Mouse (Mus musculus): ENCODE measurements at regions not wholly inside any gene's neighbourhood (a gene's known extent, or its start where the extent isn't known, plus 50 kb on each side); places are given as distances from the start of the nearest gene placed in this dataset.
A peak's percentile ranks its signal among the peaks of the same experiment; 100 is the strongest.

DNA sequence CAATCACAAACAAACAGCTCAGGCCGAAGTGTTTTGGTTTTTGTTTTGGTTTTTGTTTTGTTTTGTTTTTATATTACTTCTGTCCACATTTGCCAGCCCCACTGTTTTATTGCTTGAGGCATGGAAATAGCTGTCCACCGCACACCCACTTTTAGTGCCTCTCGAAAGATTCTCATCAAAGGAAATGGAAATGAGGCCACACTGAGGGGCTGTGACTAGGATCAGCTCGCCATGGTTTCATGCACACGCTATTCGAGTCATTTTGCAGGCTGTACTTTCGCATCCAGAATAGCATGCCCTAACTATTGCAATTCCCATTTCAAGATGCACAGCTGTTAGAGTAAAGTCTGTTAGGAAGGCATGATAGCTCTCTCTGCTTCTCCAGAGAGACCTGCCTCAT, 1543.4 kb upstream of the Tenm3 start:
- Histone ChIP-seq H3K27ac (replicated peaks) (no peak overlapping the region), H3K4me3 (replicated peaks) (no peak overlapping the region), H3K27me3 (replicated peaks) (no peaks in the 10 kb centered on the region), H3K9me3 (replicated peaks) (no peaks in the 10 kb centered on the region), H3K36me3 (no peaks in the 10 kb centered on the region), H3K4me1 (peaks cover 3% of the 10 kb centered on the region; the same call in 1 of the 2 replicates), H3K9ac (replicated peaks) (no peak overlapping the region), H3K4me2 (peak overlapping the region; percentile 13; the same call in 1 of the 2 replicates)
- 17% methylated on average over 7 of the region's 7 CpGs for WGBS
- peak; percentile 61 for ATAC-seq (ENCODE audit: low FRiP score)

DNA sequence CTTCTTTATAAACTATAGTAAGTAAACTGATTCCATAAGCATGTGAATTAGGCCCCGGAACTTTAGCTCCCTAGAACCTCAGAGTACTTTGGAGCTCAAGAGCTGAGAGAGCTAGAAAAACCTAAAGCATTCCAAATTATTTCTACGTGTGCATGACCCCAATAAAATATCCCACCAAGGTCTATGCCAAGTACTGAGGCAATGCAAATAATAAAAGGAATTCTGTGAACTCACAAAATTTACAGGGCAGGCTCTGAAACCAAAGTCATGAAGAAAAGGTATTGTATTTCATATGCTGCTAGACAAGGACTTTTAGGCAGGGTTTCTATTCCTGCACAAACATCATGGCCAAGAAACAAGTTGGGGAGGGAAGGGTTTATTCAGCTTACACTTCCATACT, 1539.9 kb upstream of the Tenm3 start:
- Histone ChIP-seq H3K4me2 (no peak overlapping the region), H3K9ac (replicated peaks) (no peak overlapping the region), H3K4me1 (peaks cover 3% of the 10 kb centered on the region; the same call in 1 of the 2 replicates), H3K9me3 (replicated peaks) (no peaks in the 10 kb centered on the region), H3K27ac (replicated peaks) (no peak overlapping the region), H3K27me3 (replicated peaks) (no peaks in the 10 kb centered on the region), H3K36me3 (no peaks in the 10 kb centered on the region), H3K4me3 (replicated peaks) (no peak overlapping the region)
- ATAC-seq (ENCODE audit: low FRiP score): no peak
- 85% methylated on average over 2 of the region's 2 CpGs for WGBS

DNA sequence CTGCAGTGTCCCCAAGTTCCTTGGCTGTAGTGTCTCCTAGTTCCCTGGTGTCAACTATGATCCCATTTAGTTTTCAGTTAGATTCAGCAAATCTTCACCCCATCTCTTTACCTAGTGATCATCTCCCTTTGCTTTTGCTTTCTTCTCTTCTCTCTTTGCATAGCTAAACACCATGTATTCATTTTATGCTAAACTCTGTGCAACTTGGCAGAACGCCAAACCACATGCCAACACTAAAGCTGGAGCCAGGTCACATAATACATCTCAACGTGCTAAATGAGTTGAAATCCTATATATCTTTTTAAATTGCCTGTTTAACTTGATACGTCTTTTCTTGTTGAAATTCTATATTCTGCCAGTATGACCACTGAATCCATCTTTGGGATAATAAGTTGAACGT, 1536.0 kb upstream of the Tenm3 start:
- no peaks in the 10 kb centered on the region for H3K27me3 ChIP-seq (replicated peaks)
- WGBS: 35% methylated on average over 4 of the region's 4 CpGs
- no peak overlapping the region; the same call in 1 of the 2 replicates for H3K27ac ChIP-seq (replicated peaks)
- no peak overlapping the region for H3K4me2 ChIP-seq
- no peak for ATAC-seq (ENCODE audit: low FRiP score)
- H3K4me3 ChIP-seq (replicated peaks): no peak overlapping the region
- no peaks in the 10 kb centered on the region for H3K9me3 ChIP-seq (replicated peaks)
- H3K4me1 ChIP-seq: no peaks in the 10 kb centered on the region
- no peak overlapping the region for H3K9ac ChIP-seq (replicated peaks)
- H3K36me3 ChIP-seq: no peaks in the 10 kb centered on the region

DNA sequence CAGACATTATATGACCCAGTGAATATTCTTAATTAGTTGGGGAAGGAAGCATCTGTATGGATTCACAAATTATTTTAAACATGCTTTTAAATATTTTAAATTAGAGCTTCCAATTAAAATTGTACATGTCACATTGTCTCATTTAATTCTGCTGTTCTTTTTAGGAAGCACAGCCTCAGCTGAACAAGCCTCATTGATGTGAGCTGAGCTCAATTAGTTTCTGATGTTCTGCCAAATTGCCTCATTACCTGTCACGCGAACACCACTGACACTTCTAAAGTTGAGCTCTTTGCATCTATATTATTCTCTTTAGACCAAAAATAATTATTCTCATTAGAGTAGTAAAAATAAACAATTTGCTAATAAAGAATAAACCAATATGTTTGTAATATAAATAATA, 1530.0 kb upstream of the Tenm3 start:
- no peaks in the 10 kb centered on the region for H3K9me3 ChIP-seq (replicated peaks)
- no peaks in the 10 kb centered on the region for H3K27me3 ChIP-seq (replicated peaks)
- 40% methylated on average over 2 of the region's 2 CpGs for WGBS
- no peak for ATAC-seq (ENCODE audit: low FRiP score)
- no peak overlapping the region for H3K9ac ChIP-seq (replicated peaks)
- H3K36me3 ChIP-seq: no peaks in the 10 kb centered on the region
- H3K27ac ChIP-seq (replicated peaks): no peak overlapping the region
- no peaks in the 10 kb centered on the region for H3K4me1 ChIP-seq
- no peak overlapping the region for H3K4me3 ChIP-seq (replicated peaks)
- no peak overlapping the region for H3K4me2 ChIP-seq

DNA sequence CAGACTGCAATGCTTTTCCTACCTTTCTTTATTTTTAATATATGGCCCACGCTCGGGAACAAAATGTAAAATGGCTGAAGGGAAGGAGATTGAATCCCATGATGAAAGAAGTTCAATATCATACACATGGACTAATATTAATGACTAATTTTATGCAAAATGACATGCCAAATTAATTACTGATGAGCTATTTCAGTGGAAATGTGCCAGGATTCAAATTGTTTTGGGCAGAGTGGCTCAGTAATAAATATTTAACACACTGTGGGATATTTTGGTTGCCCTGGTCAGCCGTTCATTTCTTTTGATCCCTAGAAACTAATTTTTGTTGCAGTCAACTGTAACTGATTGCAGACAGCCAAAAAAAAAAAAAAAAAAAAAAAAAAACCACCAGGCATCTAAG, 1482.7 kb upstream of the Tenm3 start:
- no peak overlapping the region for H3K9ac ChIP-seq (replicated peaks)
- H3K27ac ChIP-seq (replicated peaks): no peak overlapping the region
- H3K4me2 ChIP-seq: no peak overlapping the region
- no peak overlapping the region for H3K4me3 ChIP-seq (replicated peaks)
- 54% methylated on average over 3 of the region's 3 CpGs for WGBS
- H3K4me1 ChIP-seq: 0 out of 2 replicates have a peak, but pooled peaks cover 2% of the 10 kb centered on the region
- H3K27me3 ChIP-seq (replicated peaks): no peaks in the 10 kb centered on the region
- H3K9me3 ChIP-seq (replicated peaks): no peaks in the 10 kb centered on the region
- no peaks in the 10 kb centered on the region for H3K36me3 ChIP-seq
- no peak for ATAC-seq (ENCODE audit: low FRiP score)

DNA sequence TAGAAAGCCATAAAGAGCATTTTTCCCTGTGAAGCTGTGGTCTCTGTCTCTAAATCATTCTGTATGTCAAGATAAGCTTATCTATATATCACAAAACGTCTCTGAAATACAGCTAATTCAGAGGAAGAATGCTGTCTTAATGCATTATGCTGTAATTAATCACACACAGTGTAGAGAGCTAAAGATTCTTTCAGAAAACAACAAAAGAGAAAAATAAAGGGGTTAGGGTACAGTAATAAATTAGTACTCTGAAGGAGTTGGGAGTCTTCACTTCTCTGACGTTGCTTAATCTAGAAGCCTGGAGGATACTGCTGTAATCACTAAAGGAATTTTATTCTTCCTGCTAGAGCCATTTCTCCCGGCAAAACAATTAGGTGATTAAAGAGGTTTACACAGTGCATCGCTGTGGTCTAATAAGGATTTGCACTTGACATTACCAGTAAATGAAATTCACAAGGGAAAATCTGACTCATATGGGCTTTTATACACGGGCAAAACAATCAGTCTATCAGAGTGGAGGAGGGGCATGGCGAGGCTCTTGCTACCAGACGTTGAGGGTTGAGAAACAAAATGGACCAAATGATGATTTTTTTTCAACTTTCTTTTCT, 1477.7 kb upstream of the Tenm3 start:
- Histone ChIP-seq H3K4me1 (0 out of 2 replicates have a peak, but pooled peaks cover 2% of the 10 kb centered on the region), H3K9me3 (replicated peaks) (no peaks in the 10 kb centered on the region), H3K36me3 (no peaks in the 10 kb centered on the region), H3K27me3 (replicated peaks) (no peaks in the 10 kb centered on the region), H3K4me2 (peak overlapping the region; percentile 36), H3K27ac (replicated peaks) (no peak overlapping the region), H3K9ac (replicated peaks) (no peak overlapping the region), H3K4me3 (replicated peaks) (no peak overlapping the region)
- no peak for ATAC-seq (ENCODE audit: low FRiP score)
- 10% methylated on average over 7 of the region's 7 CpGs for WGBS

DNA sequence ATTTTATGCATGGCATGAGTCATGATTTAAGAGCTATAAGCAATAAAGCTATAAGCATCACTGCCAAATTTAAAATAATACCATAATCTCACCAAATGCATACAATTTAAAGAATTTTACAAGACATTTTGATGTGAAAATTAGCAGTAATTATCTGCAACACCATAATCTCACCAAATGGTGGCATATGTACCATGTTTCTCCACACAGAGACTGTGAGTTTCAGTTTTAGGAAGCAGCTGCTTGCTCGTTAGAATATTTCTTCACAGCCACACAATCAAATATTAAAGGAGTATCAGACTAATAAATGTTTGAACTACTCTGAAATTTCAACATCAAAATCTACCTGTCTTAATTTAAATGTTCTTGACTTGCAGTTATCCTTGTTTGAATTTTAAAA, 1472.9 kb upstream of the Tenm3 start:
- no peak for ATAC-seq (ENCODE audit: low FRiP score)
- Histone ChIP-seq H3K27me3 (replicated peaks) (no peaks in the 10 kb centered on the region), H3K4me1 (0 out of 2 replicates have a peak, but pooled peaks cover 1% of the 10 kb centered on the region), H3K36me3 (no peaks in the 10 kb centered on the region), H3K4me2 (no peak overlapping the region), H3K9ac (replicated peaks) (no peak overlapping the region), H3K4me3 (replicated peaks) (no peak overlapping the region), H3K9me3 (replicated peaks) (no peaks in the 10 kb centered on the region), H3K27ac (replicated peaks) (no peak overlapping the region)
- WGBS: 36% methylated on average over 1 of the region's 1 CpGs

DNA sequence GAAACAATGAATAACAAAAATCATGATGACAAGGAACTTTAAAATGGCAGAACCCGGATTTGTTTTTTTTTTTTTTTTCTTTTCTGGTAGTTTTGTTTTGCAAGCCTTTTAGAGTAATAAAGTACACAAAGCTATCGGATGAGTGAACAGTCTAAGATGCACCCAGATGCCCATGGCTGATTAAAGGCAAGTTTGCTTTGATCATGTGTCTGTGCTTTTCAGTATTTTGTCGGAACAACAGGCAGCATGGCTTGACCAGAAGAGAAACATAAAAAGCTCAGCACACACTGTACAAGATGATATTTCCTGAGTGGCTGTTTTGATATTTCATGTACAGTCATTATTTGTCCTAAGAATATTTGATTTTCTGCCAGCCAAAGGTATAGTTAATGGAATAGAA, 1466.6 kb upstream of the Tenm3 start:
- H3K27ac ChIP-seq (replicated peaks): no peak overlapping the region
- WGBS: 84% methylated on average over 3 of the region's 3 CpGs
- H3K4me1 ChIP-seq: no peaks in the 10 kb centered on the region
- no peaks in the 10 kb centered on the region for H3K36me3 ChIP-seq
- H3K9ac ChIP-seq (replicated peaks): no peak overlapping the region
- no peaks in the 10 kb centered on the region for H3K27me3 ChIP-seq (replicated peaks)
- ATAC-seq (ENCODE audit: low FRiP score): no peak
- no peak overlapping the region for H3K4me2 ChIP-seq
- H3K4me3 ChIP-seq (replicated peaks): no peak overlapping the region
- no peaks in the 10 kb centered on the region for H3K9me3 ChIP-seq (replicated peaks)

DNA sequence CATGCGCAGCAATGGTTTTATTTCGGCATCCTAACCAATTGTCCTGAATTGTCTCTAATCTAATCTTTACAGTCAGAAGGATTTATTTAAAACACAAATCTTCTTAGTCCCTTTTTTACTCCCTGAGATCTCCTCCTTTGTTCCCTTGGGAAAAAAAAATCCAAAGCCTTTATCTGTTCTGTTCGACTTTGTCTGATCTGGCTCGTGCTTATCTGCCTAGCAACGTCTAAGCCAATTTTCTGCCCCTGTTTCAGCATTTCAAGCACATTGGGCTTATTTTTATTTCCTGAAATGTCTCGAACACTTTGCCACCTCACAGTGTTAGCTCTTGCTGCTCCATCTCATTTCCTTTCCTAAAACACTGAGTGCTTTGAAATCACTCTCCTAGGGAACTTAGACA, 1456.6 kb upstream of the Tenm3 start:
- Histone ChIP-seq H3K4me2 (no peak overlapping the region), H3K27me3 (replicated peaks) (no peaks in the 10 kb centered on the region), H3K4me1 (no peaks in the 10 kb centered on the region), H3K4me3 (replicated peaks) (no peak overlapping the region), H3K9ac (replicated peaks) (no peak overlapping the region), H3K27ac (replicated peaks) (no peak overlapping the region), H3K9me3 (replicated peaks) (no peaks in the 10 kb centered on the region), H3K36me3 (no peaks in the 10 kb centered on the region)
- WGBS: 66% methylated on average over 6 of the region's 6 CpGs
- ATAC-seq (ENCODE audit: low FRiP score): no peak

DNA sequence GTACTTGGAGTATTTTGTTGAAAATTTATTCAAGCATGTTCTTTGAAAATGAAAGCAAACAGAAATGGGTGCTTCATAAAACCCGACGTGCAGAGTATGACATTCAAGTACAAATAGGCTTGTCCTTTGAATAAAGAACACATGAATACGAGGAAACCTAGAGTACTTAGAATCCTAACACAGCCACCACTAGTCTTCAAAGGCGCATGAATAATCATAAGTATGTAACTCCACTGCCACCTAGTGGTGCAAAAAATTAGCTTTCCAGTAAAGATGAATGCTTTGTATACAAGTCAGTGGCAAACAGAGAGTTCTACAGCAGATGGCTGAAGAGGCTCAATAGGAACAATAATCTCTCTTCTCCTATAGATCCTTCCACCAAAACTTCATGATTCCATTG, 1449.8 kb upstream of the Tenm3 start:
- no peak overlapping the region for H3K4me2 ChIP-seq
- H3K4me1 ChIP-seq: peaks cover 5% of the 10 kb centered on the region; the same call in 1 of the 2 replicates
- no peaks in the 10 kb centered on the region for H3K9me3 ChIP-seq (replicated peaks)
- 2% methylated on average over 4 of the region's 4 CpGs for WGBS
- no peaks in the 10 kb centered on the region for H3K36me3 ChIP-seq
- no peak overlapping the region for H3K9ac ChIP-seq (replicated peaks)
- ATAC-seq (ENCODE audit: low FRiP score): peak; percentile 82
- H3K27ac ChIP-seq (replicated peaks): no peak overlapping the region
- H3K27me3 ChIP-seq (replicated peaks): no peaks in the 10 kb centered on the region
- H3K4me3 ChIP-seq (replicated peaks): no peak overlapping the region

DNA sequence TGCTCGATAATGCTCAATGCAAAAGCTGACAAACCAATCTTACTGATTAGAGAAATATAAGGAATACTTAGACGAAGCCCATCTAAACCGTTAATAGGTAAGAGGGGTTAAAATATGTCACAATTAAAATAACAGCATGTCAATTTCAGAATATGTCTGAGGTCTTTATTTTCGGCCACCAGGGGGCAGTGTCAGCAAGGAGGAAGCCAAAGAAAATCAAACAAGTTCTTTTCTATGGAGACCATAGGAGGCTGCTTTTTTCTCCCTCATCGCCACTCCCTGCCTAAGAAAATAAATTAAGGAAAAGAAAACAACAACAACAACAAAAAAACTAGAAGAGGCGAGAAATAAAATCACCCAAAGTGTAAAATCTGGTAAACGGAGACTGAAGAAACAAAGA, 1448.4 kb upstream of the Tenm3 start:
- Histone ChIP-seq H3K27ac (replicated peaks) (no peak overlapping the region), H3K4me2 (peak overlapping the region; percentile 32), H3K4me1 (peaks cover 5% of the 10 kb centered on the region; the same call in 1 of the 2 replicates), H3K9ac (replicated peaks) (no peak overlapping the region), H3K4me3 (replicated peaks) (no peak overlapping the region), H3K9me3 (replicated peaks) (no peaks in the 10 kb centered on the region), H3K27me3 (replicated peaks) (no peaks in the 10 kb centered on the region), H3K36me3 (no peaks in the 10 kb centered on the region)
- no peak for ATAC-seq (ENCODE audit: low FRiP score)
- WGBS: 37% methylated on average over 7 of the region's 7 CpGs

DNA sequence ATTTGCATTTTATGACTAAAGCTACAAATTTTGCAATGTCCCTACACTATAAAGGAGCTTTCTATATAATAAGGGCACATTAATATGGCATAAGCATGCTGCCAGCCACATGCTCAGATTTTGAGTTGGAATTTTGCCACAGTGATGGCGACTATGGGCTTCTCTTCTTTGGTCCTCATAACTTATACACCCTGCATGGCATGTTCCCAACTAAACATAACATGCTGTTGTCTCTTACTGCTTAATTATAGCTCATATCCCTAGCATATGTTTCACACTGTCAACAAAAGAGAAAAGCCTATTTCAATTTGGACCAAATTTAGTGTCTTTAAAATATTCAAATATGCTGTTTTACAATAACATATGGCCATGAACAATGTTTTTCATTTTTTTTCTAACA, 1432.6 kb upstream of the Tenm3 start:
- Histone ChIP-seq H3K36me3 (no peaks in the 10 kb centered on the region), H3K9ac (replicated peaks) (no peak overlapping the region), H3K4me2 (no peak overlapping the region), H3K4me3 (replicated peaks) (no peak overlapping the region), H3K4me1 (no peaks in the 10 kb centered on the region), H3K27me3 (replicated peaks) (no peaks in the 10 kb centered on the region), H3K27ac (replicated peaks) (no peak overlapping the region), H3K9me3 (replicated peaks) (no peaks in the 10 kb centered on the region)
- WGBS: 71% methylated on average over 1 of the region's 1 CpGs
- no peak for ATAC-seq (ENCODE audit: low FRiP score)

Data from neural tube, embryonic 15.5 days (tissue).